Mouse (Mus musculus) C2C12 (cell line): ENCODE measurements around the gene Bcl11a.

Source experiments
- CTCF ChIP-seq: IDR thresholded peaks from one replicate; pipeline ENCODE4 v1.5.1; 2011; ENCODE audit not compliant: control insufficient read depth, insufficient read depth, insufficient read length
- MYOD1 ChIP-seq: IDR thresholded peaks from one replicate; pipeline ENCODE4 v1.6.1; 2011; ENCODE audit warnings: low read depth; ENCODE audit not compliant: control insufficient read depth, insufficient read length

DNA sequence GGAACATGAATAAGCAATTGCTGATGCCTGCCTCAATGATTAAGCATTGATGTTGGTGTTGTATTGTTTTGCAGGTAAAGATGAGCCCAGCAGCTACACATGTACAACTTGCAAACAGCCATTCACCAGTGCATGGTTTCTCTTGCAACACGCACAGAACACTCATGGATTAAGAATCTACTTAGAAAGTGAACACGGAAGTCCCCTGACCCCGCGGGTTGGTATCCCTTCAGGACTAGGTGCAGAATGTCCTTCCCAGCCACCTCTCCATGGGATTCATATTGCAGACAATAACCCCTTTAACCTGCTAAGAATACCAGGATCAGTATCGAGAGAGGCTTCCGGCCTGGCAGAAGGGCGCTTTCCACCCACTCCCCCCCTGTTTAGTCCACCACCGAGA, 85.2 kb downstream of the Bcl11a start:
- no peak for TF ChIP-seq CTCF
- no peak for TF ChIP-seq MYOD1
